Mouse (Mus musculus): Measurements from ENCODE around the gene Bhlhe23. TPM values are rescaled to one million over a fixed set of nuclear protein-coding genes. Genes with fewer than 3 reads are reported as not detected.

Bhlhe23 gene
- total RNA-seq, 1 experiment, result 0.18 TPM

- H3K4me1 ChIP-seq (ENCODE audit: control insufficient read depth in 2 of 2, insufficient read depth in 2 of 2, low read length in 2 of 2, poor library complexity in 1 of 2), result peaks cover 0 to 7% of the 10 kb centered on the region in 2 experiments; a peak in 2 of 4 replicates
- in situ Hi-C loops (cut with MboI; ENCODE audit: low sequenced_read_pairs in 2 of 2, unreplicated experiment in 2 of 2), result no loop called here
- no peaks in the 10 kb centered on the region; the same call in 1 of the 2 replicates for H3K36me3 ChIP-seq (ENCODE audit: control insufficient read depth, insufficient read depth, low read length, poor library complexity, severe bottlenecking)
- DNase-seq (ENCODE audit: low read depth, low spot score), result no peak
- TF ChIP-seq ZNF384 (IDR thresholded peaks at IDR 0.05; ENCODE audit: low read depth, low read length) (no peak), HCFC1 (IDR thresholded peaks at IDR 0.05; ENCODE audit: borderline replicate concordance, insufficient read depth, low read length) (no peak), MAFK (IDR thresholded peaks at IDR 0.05; ENCODE audit: insufficient read depth, low read depth, low read length) (no peak), ZC3H11A (IDR thresholded peaks at IDR 0.05; ENCODE audit: borderline replicate concordance, low read depth, low read length) (no peak), CHD2 (IDR thresholded peaks at IDR 0.05; ENCODE audit: low read depth, low read length) (no peak)
- no peak overlapping the region for H3K4me3 ChIP-seq (ENCODE audit: insufficient read depth in 1 of 2, low read depth in 1 of 2, low read length in 2 of 2, poor library complexity in 1 of 2, severe bottlenecking in 1 of 2)
- no peaks in the 10 kb centered on the region for H3K9me3 ChIP-seq (ENCODE audit: control insufficient read depth, insufficient read depth, low read depth, low read length)
- no peak overlapping the region for H3K27ac ChIP-seq (ENCODE audit: insufficient read depth, low read depth, low read length, poor library complexity, severe bottlenecking)
- H3K9ac ChIP-seq (ENCODE audit: insufficient read depth, low read depth, low read length, poor library complexity, severe bottlenecking), result no peak overlapping the region
These were observed 30.0 kb downstream of the Bhlhe23 start for GRCm38 (mm10) chr2:180746569-180747192.

- Histone ChIP-seq H3K4me1 (ENCODE audit: control insufficient read depth in 2 of 2, insufficient read depth in 2 of 2, low read length in 2 of 2, poor library complexity in 1 of 2) (peaks cover 6 to 18% of the 10 kb centered on the region in 2 experiments; a peak in 3 of 4 replicates), H3K36me3 (ENCODE audit: control insufficient read depth, insufficient read depth, low read length, poor library complexity, severe bottlenecking) (no peaks in the 10 kb centered on the region; the same call in 1 of the 2 replicates), H3K9ac (ENCODE audit: insufficient read depth, low read depth, low read length, poor library complexity, severe bottlenecking) (peak overlapping the region; percentile 54; the same call in 1 of the 2 replicates), H3K4me3 (ENCODE audit: insufficient read depth in 1 of 2, low read depth in 1 of 2, low read length in 2 of 2, poor library complexity in 1 of 2, severe bottlenecking in 1 of 2) (peak overlapping the region in 1 of 2 experiments; percentile 31; a peak in 1 of 4 replicates), H3K27ac (ENCODE audit: insufficient read depth, low read depth, low read length, poor library complexity, severe bottlenecking) (peak overlapping the region; percentile 68; the same call in 1 of the 2 replicates), H3K9me3 (ENCODE audit: control insufficient read depth, insufficient read depth, low read depth, low read length) (no peaks in the 10 kb centered on the region)
- peak; percentile 87 for DNase-seq (ENCODE audit: low read depth, low spot score)
- TF ChIP-seq ZNF384 (IDR thresholded peaks at IDR 0.05; ENCODE audit: low read depth, low read length) (peak; percentile 85), HCFC1 (IDR thresholded peaks at IDR 0.05; ENCODE audit: borderline replicate concordance, insufficient read depth, low read length) (peak; percentile 45; the same call in 1 of the 2 replicates), ZC3H11A (IDR thresholded peaks at IDR 0.05; ENCODE audit: borderline replicate concordance, low read depth, low read length) (peak; percentile 93; the same call in 1 of the 2 replicates), CHD2 (IDR thresholded peaks at IDR 0.05; ENCODE audit: low read depth, low read length) (no peak), MAFK (IDR thresholded peaks at IDR 0.05; ENCODE audit: insufficient read depth, low read depth, low read length) (no peak)
- in situ Hi-C loops (cut with MboI; ENCODE audit: low sequenced_read_pairs in 2 of 2, unreplicated experiment in 2 of 2), result no loop called here
These were observed 31.3 kb downstream of the Bhlhe23 start for GRCm38 (mm10) chr2:180745248-180745927.

- no peaks in the 10 kb centered on the region for H3K9me3 ChIP-seq (ENCODE audit: control insufficient read depth, insufficient read depth, low read depth, low read length)
- H3K4me1 ChIP-seq (ENCODE audit: control insufficient read depth in 2 of 2, insufficient read depth in 2 of 2, low read length in 2 of 2, poor library complexity in 1 of 2), result peaks cover 8 to 28% of the 10 kb centered on the region in 2 experiments; a peak in 3 of 4 replicates
- TF ChIP-seq MAFK (IDR thresholded peaks at IDR 0.05; ENCODE audit: insufficient read depth, low read depth, low read length) (peak; percentile 55; the same call in 1 of the 2 replicates), ZC3H11A (IDR thresholded peaks at IDR 0.05; ENCODE audit: borderline replicate concordance, low read depth, low read length) (no peak), CHD2 (IDR thresholded peaks at IDR 0.05; ENCODE audit: low read depth, low read length) (no peak), ZNF384 (IDR thresholded peaks at IDR 0.05; ENCODE audit: low read depth, low read length) (no peak), HCFC1 (IDR thresholded peaks at IDR 0.05; ENCODE audit: borderline replicate concordance, insufficient read depth, low read length) (no peak)
- H3K27ac ChIP-seq (ENCODE audit: insufficient read depth, low read depth, low read length, poor library complexity, severe bottlenecking), result peak overlapping the region; percentile 17; the same call in 1 of the 2 replicates
- no peak overlapping the region for H3K9ac ChIP-seq (ENCODE audit: insufficient read depth, low read depth, low read length, poor library complexity, severe bottlenecking)
- in situ Hi-C loops (cut with MboI; ENCODE audit: low sequenced_read_pairs in 2 of 2, unreplicated experiment in 2 of 2), result no loop called here
- no peaks in the 10 kb centered on the region; the same call in 1 of the 2 replicates for H3K36me3 ChIP-seq (ENCODE audit: control insufficient read depth, insufficient read depth, low read length, poor library complexity, severe bottlenecking)
- DNase-seq (ENCODE audit: low read depth, low spot score), result no peak
- H3K4me3 ChIP-seq (ENCODE audit: insufficient read depth in 1 of 2, low read depth in 1 of 2, low read length in 2 of 2, poor library complexity in 1 of 2, severe bottlenecking in 1 of 2), result no peak overlapping the region
These were observed 33.4 kb downstream of the Bhlhe23 start for GRCm38 (mm10) chr2:180743321-180743720.

- Histone ChIP-seq H3K4me3 (ENCODE audit: insufficient read depth in 1 of 2, low read depth in 1 of 2, low read length in 2 of 2, poor library complexity in 1 of 2, severe bottlenecking in 1 of 2) (no peak overlapping the region), H3K9ac (ENCODE audit: insufficient read depth, low read depth, low read length, poor library complexity, severe bottlenecking) (no peak overlapping the region), H3K9me3 (ENCODE audit: control insufficient read depth, insufficient read depth, low read depth, low read length) (no peaks in the 10 kb centered on the region), H3K4me1 (ENCODE audit: control insufficient read depth in 2 of 2, insufficient read depth in 2 of 2, low read length in 2 of 2, poor library complexity in 1 of 2) (peaks cover 8 to 28% of the 10 kb centered on the region in 2 experiments; a peak in 3 of 4 replicates), H3K36me3 (ENCODE audit: control insufficient read depth, insufficient read depth, low read length, poor library complexity, severe bottlenecking) (peaks cover under 1% of the 10 kb centered on the region; the same call in 1 of the 2 replicates), H3K27ac (ENCODE audit: insufficient read depth, low read depth, low read length, poor library complexity, severe bottlenecking) (peak overlapping the region; percentile 11; the same call in 1 of the 2 replicates)
- DNase-seq (ENCODE audit: low read depth, low spot score), result no peak
- TF ChIP-seq ZC3H11A (IDR thresholded peaks at IDR 0.05; ENCODE audit: borderline replicate concordance, low read depth, low read length), result no peak
- TF ChIP-seq HCFC1 (IDR thresholded peaks at IDR 0.05; ENCODE audit: borderline replicate concordance, insufficient read depth, low read length), result no peak
- in situ Hi-C loops (cut with MboI; ENCODE audit: low sequenced_read_pairs in 2 of 2, unreplicated experiment in 2 of 2), result no loop called here
These were observed 33.9 kb downstream of the Bhlhe23 start for GRCm38 (mm10) chr2:180742820-180743219.

All from ES-E14 (cell line).